Mouse (Mus musculus): ENCODE measurements around the gene Nemp2. TPM values are rescaled to one million over a fixed set of nuclear protein-coding genes. Genes with fewer than 3 reads are reported as not detected.

Gene Nemp2
- 4.2 TPM for polyA plus RNA-seq (2015; fragmentation: Illumina TruSeq; extraction: RNeasy Lipid Tissue Mini Kit (QIAGEN cat#74804); ENCODE audit: low read depth, low replicate concordance)

GRCm38 (mm10) chr1:52630248-52630936 is at the start of gene Nemp2:
Gene Nemp2 (plus strand): TSS chr1:52630703.

Other genes with a start within 250 kb of the Nemp2 start
- gene Nab1, start 130.0 kb upstream of the Nemp2 start, polyA plus RNA-seq (2015; fragmentation: Illumina TruSeq; extraction: RNeasy Lipid Tissue Mini Kit (QIAGEN cat#74804); ENCODE audit: low read depth, low replicate concordance) = 26.1 TPM
- gene Mfsd6, start 96.8 kb downstream of the Nemp2 start, polyA plus RNA-seq (2015; fragmentation: Illumina TruSeq; extraction: RNeasy Lipid Tissue Mini Kit (QIAGEN cat#74804); ENCODE audit: low read depth, low replicate concordance) = 52.8 TPM
- 39.8 TPM for gene Inpp1, start 187.0 kb downstream of the Nemp2 start, polyA plus RNA-seq (2015; fragmentation: Illumina TruSeq; extraction: RNeasy Lipid Tissue Mini Kit (QIAGEN cat#74804); ENCODE audit: low read depth, low replicate concordance)
- 32.1 TPM for gene Hibch, start 214.2 kb downstream of the Nemp2 start, polyA plus RNA-seq (2015; fragmentation: Illumina TruSeq; extraction: RNeasy Lipid Tissue Mini Kit (QIAGEN cat#74804); ENCODE audit: low read depth, low replicate concordance)